Mouse (Mus musculus): Measurements from ENCODE around the gene Zfp937. TPM values are rescaled to one million over a fixed set of nuclear protein-coding genes. Genes with fewer than 3 reads are reported as not detected.
A peak's percentile ranks its signal among the peaks of the same experiment; 100 is the strongest.
"Not testable (repeated sequence)": the region's sequence is repeated elsewhere in the genome, so short reads cannot be mapped to it uniquely, and the experiment has no call there.

The Zfp937 gene
- 0.71 and 0.98 TPM in 2 replicates for polyA plus RNA-seq (2015; fragmentation: Nextera tagmentation; extraction: Ambion mirVana)

DNA sequence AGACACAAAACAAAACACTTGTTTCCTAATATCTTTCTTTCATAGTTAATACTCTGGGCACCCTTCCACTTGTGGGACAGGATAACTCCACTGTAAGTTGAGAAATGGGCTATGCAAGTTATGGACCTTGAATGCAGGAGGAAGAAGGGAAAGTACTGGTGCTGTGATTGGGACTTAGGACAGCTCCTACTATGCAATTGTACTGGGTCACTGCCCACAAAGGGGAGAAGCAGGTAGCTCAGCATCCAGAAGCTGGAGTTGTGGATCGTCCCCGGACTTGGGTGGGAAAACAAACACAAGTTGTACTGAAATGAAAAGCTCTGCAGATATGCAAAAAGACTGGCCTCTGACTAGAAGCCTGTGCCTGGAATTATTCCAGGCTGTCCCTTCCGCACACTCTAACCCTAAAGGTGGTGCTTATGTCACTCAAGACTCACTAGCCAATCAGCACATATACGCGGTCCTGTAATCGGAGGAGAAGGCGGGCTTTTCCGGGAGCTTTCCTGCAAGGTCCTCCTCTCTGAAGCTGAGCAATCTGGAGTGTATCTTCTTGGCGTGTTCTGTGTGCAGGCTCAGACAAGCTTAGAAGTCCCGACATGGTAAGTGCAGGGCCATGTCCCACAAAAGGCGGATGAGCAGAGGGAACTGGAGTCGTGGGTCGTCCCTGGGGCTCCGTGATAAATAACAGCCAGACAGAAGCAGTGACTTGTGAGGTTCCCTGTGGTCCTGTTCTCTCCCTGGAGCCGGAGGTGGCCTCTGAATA, at the start of gene Zfp937:
TSS of gene Zfp937 (plus strand) at position 474 of the 763 bp plus-strand sequence.
- not testable (repeated sequence) for H3K9me3 ChIP-seq (replicated peaks; ENCODE audit: control insufficient read depth, low read length); H3K36me3 ChIP-seq (ENCODE audit: control insufficient read depth, insufficient read depth); H3K27ac ChIP-seq (ENCODE audit: low read length); H3K27me3 ChIP-seq (ENCODE audit: control insufficient read depth, insufficient read depth, low read depth, low read length); H3K4me1 ChIP-seq (ENCODE audit: control insufficient read depth, low read depth, low read length); H3K9ac ChIP-seq (ENCODE audit: low read depth, low read length)
- Histone ChIP-seq H3K4me2 (ENCODE audit: low read depth, low read length) (peak within 1 kb of the TSS; percentile 42; the same call in 1 of the 2 replicates), H3K4me3 (ENCODE audit: low read depth, low read length) (peak within 1 kb of the TSS; percentile 46)
- WGBS (ENCODE audit: insufficient replicate concordance): under 1% methylated on average over 15 of the region's 15 CpGs
- peak; percentile 98 for ATAC-seq (ENCODE audit: low read depth)

DNA sequence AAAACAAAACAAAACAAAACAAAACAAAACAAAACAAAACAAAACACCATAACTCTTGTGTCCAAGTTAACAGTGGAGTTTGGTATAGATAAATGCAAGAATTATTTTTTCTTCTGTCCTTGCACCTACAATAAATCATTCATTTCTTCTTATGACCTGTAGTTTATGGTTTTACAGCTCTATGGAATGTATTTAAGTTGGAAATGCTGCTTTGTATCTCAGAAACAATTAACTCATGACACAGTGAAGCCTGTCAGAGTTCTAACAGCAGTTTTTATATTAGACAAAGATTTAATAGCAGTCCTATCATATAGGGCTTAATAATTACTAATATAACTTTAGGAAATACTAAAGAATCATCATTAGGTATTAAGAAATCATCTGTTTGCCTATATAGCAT, 44.0 kb upstream of the Zfp937 start:
- no peak for ATAC-seq (ENCODE audit: low read depth)
- Histone ChIP-seq H3K27me3 (ENCODE audit: control insufficient read depth, insufficient read depth, low read depth, low read length) (no peaks in the 10 kb centered on the region), H3K36me3 (ENCODE audit: control insufficient read depth, insufficient read depth) (no peaks in the 10 kb centered on the region), H3K4me1 (ENCODE audit: control insufficient read depth, low read depth, low read length) (no peaks in the 10 kb centered on the region), H3K9ac (ENCODE audit: low read depth, low read length) (no peak overlapping the region), H3K4me2 (ENCODE audit: low read depth, low read length) (no peak overlapping the region), H3K9me3 (replicated peaks; ENCODE audit: control insufficient read depth, low read length) (no peaks in the 10 kb centered on the region), H3K4me3 (ENCODE audit: low read depth, low read length) (no peak overlapping the region), H3K27ac (ENCODE audit: low read length) (no peak overlapping the region)

DNA sequence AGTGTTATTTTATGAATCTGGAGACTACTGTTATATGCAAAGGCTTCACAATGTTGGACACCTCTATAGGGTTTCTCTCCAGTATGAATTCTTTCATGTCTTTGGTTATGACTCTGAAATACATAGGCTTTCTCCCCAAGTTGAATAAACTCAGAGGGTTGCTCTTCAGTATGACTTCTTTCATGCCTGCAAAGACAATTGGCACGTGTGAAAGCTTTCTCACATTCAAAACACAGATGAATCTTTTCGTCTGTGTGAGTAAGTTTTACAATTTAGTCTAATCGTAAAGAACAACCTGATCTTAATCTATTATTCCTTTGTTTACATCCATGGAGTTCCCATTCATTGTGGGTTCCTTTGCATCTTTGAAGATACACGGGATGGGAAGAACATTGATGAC, 38.3 kb upstream of the Zfp937 start, which contains the start of gene Gm10770:
TSS of gene Gm10770 (minus strand) at position 101 of the 400 bp plus-strand sequence.
- not testable (repeated sequence) for H3K4me3 ChIP-seq (ENCODE audit: low read depth, low read length); H3K9me3 ChIP-seq (replicated peaks; ENCODE audit: control insufficient read depth, low read length); H3K27ac ChIP-seq (ENCODE audit: low read length); H3K4me1 ChIP-seq (ENCODE audit: control insufficient read depth, low read depth, low read length); H3K27me3 ChIP-seq (ENCODE audit: control insufficient read depth, insufficient read depth, low read depth, low read length); H3K9ac ChIP-seq (ENCODE audit: low read depth, low read length); H3K4me2 ChIP-seq (ENCODE audit: low read depth, low read length); H3K36me3 ChIP-seq (ENCODE audit: control insufficient read depth, insufficient read depth); ATAC-seq (ENCODE audit: low read depth)
- 54% methylated on average over 4 of the region's 4 CpGs for WGBS (ENCODE audit: insufficient replicate concordance)

- H3K4me3 ChIP-seq (ENCODE audit: low read depth, low read length); H3K27me3 ChIP-seq (ENCODE audit: control insufficient read depth, insufficient read depth, low read depth, low read length); H3K4me1 ChIP-seq (ENCODE audit: control insufficient read depth, low read depth, low read length); H3K27ac ChIP-seq (ENCODE audit: low read length); H3K9me3 ChIP-seq (replicated peaks; ENCODE audit: control insufficient read depth, low read length); H3K36me3 ChIP-seq (ENCODE audit: control insufficient read depth, insufficient read depth); H3K9ac ChIP-seq (ENCODE audit: low read depth, low read length); ATAC-seq (ENCODE audit: low read depth); H3K4me2 ChIP-seq (ENCODE audit: low read depth, low read length): not testable (repeated sequence)
Observed at GRCm38 (mm10) chr2:150181046-150181445, 36.8 kb upstream of the Zfp937 start.

DNA sequence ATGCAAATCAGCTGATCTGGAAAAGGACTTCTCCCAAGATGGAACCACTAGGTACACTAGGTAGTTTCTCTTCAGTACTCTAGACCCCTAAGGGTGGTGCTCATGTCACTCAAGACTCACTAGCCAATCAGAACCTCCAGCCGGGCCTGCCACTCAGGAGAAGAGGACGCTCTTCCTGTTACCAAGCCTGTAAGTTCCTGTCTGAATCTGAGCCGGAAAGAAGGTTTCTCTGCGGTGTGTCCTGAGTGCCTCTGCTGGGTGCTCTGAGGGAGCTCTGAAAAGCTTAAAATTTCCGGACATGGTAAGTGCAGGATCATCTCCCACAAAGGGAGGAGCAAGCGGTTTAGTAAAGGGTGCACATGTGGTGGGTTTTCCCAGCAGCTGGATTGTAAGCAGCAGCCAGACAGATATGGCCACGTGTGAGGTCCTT, 36.3 kb upstream of the Zfp937 start, which contains the start of gene Gm14139:
TSS of gene Gm14139 (plus strand) at position 186 of the 430 bp plus-strand sequence.
- H3K36me3 ChIP-seq (ENCODE audit: control insufficient read depth, insufficient read depth); H3K27ac ChIP-seq (ENCODE audit: low read length); H3K27me3 ChIP-seq (ENCODE audit: control insufficient read depth, insufficient read depth, low read depth, low read length); H3K9ac ChIP-seq (ENCODE audit: low read depth, low read length); H3K9me3 ChIP-seq (replicated peaks; ENCODE audit: control insufficient read depth, low read length); H3K4me2 ChIP-seq (ENCODE audit: low read depth, low read length); H3K4me1 ChIP-seq (ENCODE audit: control insufficient read depth, low read depth, low read length); H3K4me3 ChIP-seq (ENCODE audit: low read depth, low read length); ATAC-seq (ENCODE audit: low read depth): not testable (repeated sequence)
- 58% methylated on average over 7 of the region's 7 CpGs for WGBS (ENCODE audit: insufficient replicate concordance)

DNA sequence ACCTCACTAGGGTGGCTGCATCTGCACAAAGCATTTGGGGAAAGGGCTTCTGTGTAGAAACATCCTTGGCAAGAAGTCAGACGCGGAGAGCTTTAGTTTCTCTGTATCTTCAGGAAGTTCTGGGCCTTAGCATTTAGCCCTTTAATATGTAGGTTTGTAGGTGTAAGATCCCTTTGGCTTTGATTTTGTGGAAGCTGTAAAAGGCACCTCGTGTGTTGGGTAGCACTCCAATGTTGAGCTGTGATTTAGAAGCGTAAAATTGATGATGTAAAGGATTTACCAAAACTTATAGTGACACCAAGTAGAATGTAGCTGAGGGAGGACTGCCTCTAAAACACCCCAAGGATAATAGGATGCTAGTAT, 471 bp downstream of the Zfp937 start:
- H3K9ac ChIP-seq (ENCODE audit: low read depth, low read length); ATAC-seq (ENCODE audit: low read depth); H3K36me3 ChIP-seq (ENCODE audit: control insufficient read depth, insufficient read depth); H3K9me3 ChIP-seq (replicated peaks; ENCODE audit: control insufficient read depth, low read length); H3K27ac ChIP-seq (ENCODE audit: low read length); H3K4me1 ChIP-seq (ENCODE audit: control insufficient read depth, low read depth, low read length); H3K27me3 ChIP-seq (ENCODE audit: control insufficient read depth, insufficient read depth, low read depth, low read length): not testable (repeated sequence)
- 16% methylated on average over 2 of the region's 4 CpGs for WGBS (ENCODE audit: insufficient replicate concordance)
- H3K4me2 ChIP-seq (ENCODE audit: low read depth, low read length): peak overlapping the region; percentile 8; the same call in 1 of the 2 replicates
- peak overlapping the region; percentile 46 for H3K4me3 ChIP-seq (ENCODE audit: low read depth, low read length)

GRCm38 (mm10) chr2:150223263-150223662, 5.4 kb downstream of the Zfp937 start:
- not testable (repeated sequence) for H3K27me3 ChIP-seq (ENCODE audit: control insufficient read depth, insufficient read depth, low read depth, low read length); H3K4me1 ChIP-seq (ENCODE audit: control insufficient read depth, low read depth, low read length); H3K4me2 ChIP-seq (ENCODE audit: low read depth, low read length); H3K9me3 ChIP-seq (replicated peaks; ENCODE audit: control insufficient read depth, low read length); H3K36me3 ChIP-seq (ENCODE audit: control insufficient read depth, insufficient read depth); H3K9ac ChIP-seq (ENCODE audit: low read depth, low read length); H3K27ac ChIP-seq (ENCODE audit: low read length); H3K4me3 ChIP-seq (ENCODE audit: low read depth, low read length)
- ATAC-seq (ENCODE audit: low read depth): peak; percentile 75

- no peak for ATAC-seq (ENCODE audit: low read depth)
- H3K27ac ChIP-seq (ENCODE audit: low read length): no peak overlapping the region
- peaks cover 2% of the 10 kb centered on the region; the same call in 1 of the 2 replicates for H3K9me3 ChIP-seq (replicated peaks; ENCODE audit: control insufficient read depth, low read length)
- no peak overlapping the region for H3K4me2 ChIP-seq (ENCODE audit: low read depth, low read length)
- H3K36me3 ChIP-seq (ENCODE audit: control insufficient read depth, insufficient read depth): no peaks in the 10 kb centered on the region
- no peak overlapping the region for H3K4me3 ChIP-seq (ENCODE audit: low read depth, low read length)
- no peaks in the 10 kb centered on the region for H3K27me3 ChIP-seq (ENCODE audit: control insufficient read depth, insufficient read depth, low read depth, low read length)
- H3K4me1 ChIP-seq (ENCODE audit: control insufficient read depth, low read depth, low read length): no peaks in the 10 kb centered on the region
- H3K9ac ChIP-seq (ENCODE audit: low read depth, low read length): no peak overlapping the region
- 59% methylated on average over 2 of the region's 2 CpGs for WGBS (ENCODE audit: insufficient replicate concordance)
Observed at GRCm38 (mm10) chr2:150243211-150243610, 25.3 kb downstream of the Zfp937 start.

GRCm38 (mm10) chr2:150255491-150255890, 37.6 kb downstream of the Zfp937 start, which contains the start of gene Gm21994:
Gm21994 (minus strand) TSS chr2:150255591.
- ATAC-seq (ENCODE audit: low read depth); H3K9ac ChIP-seq (ENCODE audit: low read depth, low read length); H3K27me3 ChIP-seq (ENCODE audit: control insufficient read depth, insufficient read depth, low read depth, low read length); H3K9me3 ChIP-seq (replicated peaks; ENCODE audit: control insufficient read depth, low read length); H3K4me2 ChIP-seq (ENCODE audit: low read depth, low read length); H3K27ac ChIP-seq (ENCODE audit: low read length); H3K4me1 ChIP-seq (ENCODE audit: control insufficient read depth, low read depth, low read length); H3K4me3 ChIP-seq (ENCODE audit: low read depth, low read length); H3K36me3 ChIP-seq (ENCODE audit: control insufficient read depth, insufficient read depth): not testable (repeated sequence)
- WGBS (ENCODE audit: insufficient replicate concordance): 30% methylated on average over 2 of the region's 2 CpGs
